Mouse (Mus musculus) heart, embryonic 14.5 days (tissue): ENCODE measurements around the gene Sec24b. TPM values are rescaled to one million over a fixed set of nuclear protein-coding genes. Genes with fewer than 3 reads are reported as not detected.

ENCODE experiments used
- ATAC-seq: fragments of 200-750 bp; cut with Nextera tagmentation; 2 replicates; pipeline ENCODE4 v1.8.0; 2017; ENCODE audit warnings: low read depth, moderate TSS enrichment; ENCODE audit not compliant: insufficient number of reproducible peaks, insufficient read depth, low FRiP score
- H3K27ac ChIP-seq, 2 experiments: fragments of 200-500 bp in 1 of 2; fragments of 300-500 bp in 1 of 2; sonication (generic) in 1 of 2; replicated peaks in 1 of 2; 2 replicates each; pipeline ENCODE4 v1.5.1; 2012 to 2014; ENCODE audit warnings: low read depth in 2 of 2, low read length in 2 of 2, control low read depth in 1 of 2, mild to moderate bottlenecking in 1 of 2, mixed read lengths in 1 of 2; ENCODE audit not compliant: control insufficient read depth in 1 of 2, insufficient read depth in 1 of 2
- H3K27me3 ChIP-seq: fragments of 300-500 bp; sonication (generic); 2 replicates; pipeline ENCODE4 v1.6.1; 2014; ENCODE audit warnings: mild to moderate bottlenecking, low read length, control low read depth; ENCODE audit not compliant: control insufficient read depth, insufficient read depth
- H3K36me3 ChIP-seq: fragments of 300-500 bp; sonication (generic); 2 replicates; pipeline ENCODE4 v1.6.1; 2014; ENCODE audit warnings: mild to moderate bottlenecking, control low read depth, low read length, mixed read lengths; ENCODE audit not compliant: control insufficient read depth, insufficient read depth
- H3K4me1 ChIP-seq, 2 experiments: fragments of 200-500 bp in 1 of 2; fragments of 300-500 bp in 1 of 2; sonication (generic) in 1 of 2; 2 replicates each; pipeline ENCODE4 v1.6.1; 2012 to 2014; ENCODE audit warnings: low read length in 2 of 2, control low read depth in 1 of 2, mixed read lengths in 1 of 2; ENCODE audit not compliant: control insufficient read depth in 2 of 2, insufficient read depth in 2 of 2
- H3K4me2 ChIP-seq: fragments of 300-500 bp; sonication (generic); 2 replicates; pipeline ENCODE4 v1.6.1; 2014; ENCODE audit warnings: mild to moderate bottlenecking, low read length
- H3K4me3 ChIP-seq, 2 experiments: fragments of 200-500 bp in 1 of 2; fragments of 300-500 bp in 1 of 2; sonication (generic) in 1 of 2; 2 replicates each; pipeline ENCODE4 v1.5.1; 2012 to 2014; ENCODE audit warnings: low read length in 2 of 2, mild to moderate bottlenecking in 2 of 2, control low read depth in 1 of 2, low read depth in 1 of 2, moderate library complexity in 1 of 2; ENCODE audit not compliant: control insufficient read depth in 1 of 2, insufficient read depth in 1 of 2
- H3K9ac ChIP-seq: fragments of 300-500 bp; sonication (generic); 2 replicates; pipeline ENCODE4 v1.6.1; 2014; ENCODE audit warnings: mild to moderate bottlenecking, low read length
- H3K9me3 ChIP-seq: fragments of 300-500 bp; sonication (generic); 2 replicates; pipeline ENCODE4 v1.6.1; 2016; ENCODE audit warnings: low read length, control low read depth; ENCODE audit not compliant: control insufficient read depth
- WGBS: fragments of 180-500 bp; shearing (Covaris S2); extraction: QIAGEN DNeasy Blood & Tissue Kit; methylation state at CpG from one replicate; pipeline ENCODE4 v1.1.7; 2014; 5-methylcytosine and 5-hydroxymethylcytosine counted together
- polyA plus RNA-seq: library from polyadenylated mRNA; unstranded; fragments of >200 nt; fragmentation: Nextera tagmentation; extraction: Ambion mirVana; gene quantifications from 2 replicates; pipeline ENCODE4 v1.2.1, GENCODE M21; 2014

Sec24b gene
- polyA plus RNA-seq, 1 experiment from 2014 or later, result 26.5 TPM

- Histone ChIP-seq H3K9ac (no peak overlapping the region), H3K27ac (no peak overlapping the region), H3K4me3 (no peak overlapping the region), H3K4me1 (no peaks in the 10 kb centered on the region), H3K36me3 (no peaks in the 10 kb centered on the region), H3K27me3 (peaks cover 4% of the 10 kb centered on the region), H3K4me2 (no peak overlapping the region), H3K9me3 (no peaks in the 10 kb centered on the region)
- WGBS, result 79% methylated on average over 9 of the region's 9 CpGs
- no peak for ATAC-seq
Measured at GRCm38 (mm10) chr3:130087466-130087865, 26.1 kb upstream of the Sec24b start.

- Histone ChIP-seq H3K9me3 (no peaks in the 10 kb centered on the region), H3K4me2 (no peak overlapping the region), H3K4me1 (no peaks in the 10 kb centered on the region), H3K4me3 (no peak overlapping the region), H3K9ac (no peak overlapping the region), H3K36me3 (no peaks in the 10 kb centered on the region), H3K27ac (no peak overlapping the region), H3K27me3 (peaks cover 4% of the 10 kb centered on the region)
- no peak for ATAC-seq
- whole genome bisulfite sequencing, result 63% methylated on average over 13 of the region's 13 CpGs
Measured at GRCm38 (mm10) chr3:130086372-130087080, 25.2 kb upstream of the Sec24b start.

- H3K27me3 ChIP-seq, result peaks cover 5% of the 10 kb centered on the region
- H3K9ac ChIP-seq, result no peak overlapping the region
- H3K4me3 ChIP-seq, result no peak overlapping the region
- H3K27ac ChIP-seq, result no peak overlapping the region
- no peak for ATAC-seq
- H3K4me2 ChIP-seq, result no peak overlapping the region
- H3K36me3 ChIP-seq, result no peaks in the 10 kb centered on the region
- H3K9me3 ChIP-seq, result no peaks in the 10 kb centered on the region
- no peaks in the 10 kb centered on the region for H3K4me1 ChIP-seq
- WGBS, result 33% methylated on average over 2 of the region's 2 CpGs
Measured at GRCm38 (mm10) chr3:130083312-130083711, 22.0 kb upstream of the Sec24b start.

- ATAC-seq, result no peak
- Histone ChIP-seq H3K4me3 (no peak overlapping the region), H3K27me3 (peaks cover 4% of the 10 kb centered on the region; the same call in 1 of the 2 replicates), H3K9ac (no peak overlapping the region), H3K9me3 (no peaks in the 10 kb centered on the region), H3K4me1 (no peaks in the 10 kb centered on the region), H3K4me2 (no peak overlapping the region), H3K27ac (no peak overlapping the region), H3K36me3 (no peaks in the 10 kb centered on the region)
- WGBS, result 66% methylated on average over 6 of the region's 6 CpGs
Measured at GRCm38 (mm10) chr3:130080666-130081065, 19.3 kb upstream of the Sec24b start.

GRCm38 (mm10) chr3:130079794-130080193, 18.4 kb upstream of the Sec24b start:
- 6% methylated on average over 1 of the region's 1 CpGs for WGBS
- Histone ChIP-seq H3K4me2 (no peak overlapping the region), H3K27me3 (peaks cover 4% of the 10 kb centered on the region; the same call in 1 of the 2 replicates), H3K36me3 (no peaks in the 10 kb centered on the region), H3K4me3 (no peak overlapping the region), H3K9me3 (no peaks in the 10 kb centered on the region), H3K9ac (no peak overlapping the region), H3K27ac (no peak overlapping the region), H3K4me1 (no peaks in the 10 kb centered on the region)
- ATAC-seq, result no peak

- H3K27me3 ChIP-seq, result peaks cover 4% of the 10 kb centered on the region; the same call in 1 of the 2 replicates
- no peak overlapping the region for H3K4me2 ChIP-seq
- no peak overlapping the region for H3K27ac ChIP-seq
- H3K36me3 ChIP-seq, result no peaks in the 10 kb centered on the region
- H3K4me1 ChIP-seq, result no peaks in the 10 kb centered on the region
- WGBS, result 89% methylated on average over 9 of the region's 9 CpGs
- no peak overlapping the region for H3K4me3 ChIP-seq
- no peak for ATAC-seq
- no peak overlapping the region for H3K9ac ChIP-seq
- no peaks in the 10 kb centered on the region for H3K9me3 ChIP-seq
Measured at GRCm38 (mm10) chr3:130077291-130077690, 15.9 kb upstream of the Sec24b start.

- Histone ChIP-seq H3K9me3 (no peaks in the 10 kb centered on the region), H3K9ac (no peak overlapping the region), H3K27ac (no peak overlapping the region), H3K4me2 (no peak overlapping the region), H3K4me3 (no peak overlapping the region), H3K4me1 (no peaks in the 10 kb centered on the region), H3K27me3 (0 out of 2 replicates have a peak, but pooled peaks cover under 1% of the 10 kb centered on the region), H3K36me3 (no peaks in the 10 kb centered on the region)
- WGBS, result 38% methylated on average over 1 of the region's 1 CpGs
- no peak for ATAC-seq
Measured at GRCm38 (mm10) chr3:130075746-130076145, 14.4 kb upstream of the Sec24b start.

- WGBS, result 64% methylated on average over 10 of the region's 10 CpGs
- Histone ChIP-seq H3K9ac (no peak overlapping the region), H3K4me3 (no peak overlapping the region), H3K27ac (no peak overlapping the region), H3K27me3 (no peaks in the 10 kb centered on the region), H3K36me3 (no peaks in the 10 kb centered on the region), H3K4me2 (no peak overlapping the region), H3K9me3 (no peaks in the 10 kb centered on the region), H3K4me1 (no peaks in the 10 kb centered on the region)
- ATAC-seq, result no peak
Measured at GRCm38 (mm10) chr3:130073085-130073484, 11.7 kb upstream of the Sec24b start.
